Mouse (Mus musculus): Measurements from ENCODE around the gene Frmd4a.

DNA sequence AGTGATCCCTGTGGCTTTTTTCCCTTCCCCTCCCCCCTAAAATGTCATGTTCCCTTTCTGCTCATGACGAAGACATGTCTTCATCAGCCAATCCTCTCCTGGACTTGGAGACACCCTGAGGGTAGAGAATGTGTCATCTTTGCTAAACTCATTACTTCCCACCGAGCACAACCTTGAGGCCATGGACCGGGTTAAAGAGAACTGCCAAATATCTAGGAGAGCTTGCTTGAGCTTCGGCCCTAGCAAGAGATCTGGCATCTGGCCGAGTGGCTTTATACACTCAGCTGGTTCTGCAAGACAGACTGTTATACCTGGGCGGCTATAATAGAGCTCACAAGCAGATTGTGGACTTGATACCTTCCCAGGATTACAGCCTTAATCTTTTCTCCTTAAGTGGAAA, 66.4 kb downstream of the Frmd4a start:
- no peak for TF ChIP-seq ZC3H11A (IDR thresholded peaks at IDR 0.05; ENCODE audit: borderline replicate concordance, low read depth, low read length)
- TF ChIP-seq HCFC1 (IDR thresholded peaks at IDR 0.05; ENCODE audit: borderline replicate concordance, insufficient read depth, low read length) = no peak
- no peak for TF ChIP-seq MAFK (IDR thresholded peaks at IDR 0.05; ENCODE audit: insufficient read depth, low read depth, low read length)
- TF ChIP-seq ZNF384 (IDR thresholded peaks at IDR 0.05; ENCODE audit: low read depth, low read length) = no peak

All from ES-E14 (cell line).